Mouse (Mus musculus) activated CD4-positive, CD25-positive, alpha-beta regulatory T cell, adult 4 months (primary cell): ENCODE data around the gene Myh7b. TPM values are rescaled to one million over a fixed set of nuclear protein-coding genes. Genes with fewer than 3 reads are reported as not detected.
"Not testable (repeated sequence)": the region's sequence is repeated elsewhere in the genome, so short reads cannot be mapped to it uniquely, and the experiment has no call there.

ENCODE experiments used
- ATAC-seq: one replicate; pipeline ENCODE4 v1.8.0; 2017
- polyA plus RNA-seq, 2 experiments: library from polyadenylated mRNA; unstranded; fragments of 100-300 nt; shearing (Covaris generic); gene quantifications; one replicate each; pipeline ENCODE4 v1.2.1; 2017

The Myh7b gene
- polyA plus RNA-seq, 2 experiments from 2014 or later, result not detected

- ATAC-seq, result no peak
Observed at GRCm38 (mm10) chr2:155604560-155605235, 6.3 kb upstream of the Myh7b start.

GRCm38 (mm10) chr2:155605236-155605589 lies 5.8 kb upstream of the Myh7b start:
- not testable (repeated sequence) for ATAC-seq

GRCm38 (mm10) chr2:155606360-155606759 lies 4.7 kb upstream of the Myh7b start:
- no peak for ATAC-seq

GRCm38 (mm10) chr2:155611834-155612550 lies 980 bp downstream of the Myh7b start:
- ATAC-seq, result no peak

GRCm38 (mm10) chr2:155613326-155613755 lies 2.3 kb downstream of the Myh7b start:
- peak; percentile 88 for ATAC-seq

GRCm38 (mm10) chr2:155613953-155614352 lies 2.9 kb downstream of the Myh7b start:
- no peak for ATAC-seq

- no peak for ATAC-seq
Observed at GRCm38 (mm10) chr2:155616971-155617370, 6.0 kb downstream of the Myh7b start.

GRCm38 (mm10) chr2:155619817-155620216 lies 8.8 kb downstream of the Myh7b start:
- ATAC-seq, result peak; percentile 72

GRCm38 (mm10) chr2:155622606-155623005 lies 11.6 kb downstream of the Myh7b start:
- no peak for ATAC-seq

- ATAC-seq, result no peak
Observed at GRCm38 (mm10) chr2:155623996-155624395, 13.0 kb downstream of the Myh7b start.

GRCm38 (mm10) chr2:155624730-155625129 lies 13.7 kb downstream of the Myh7b start:
- no peak for ATAC-seq

GRCm38 (mm10) chr2:155626277-155626676 lies 15.3 kb downstream of the Myh7b start:
- no peak for ATAC-seq

GRCm38 (mm10) chr2:155627030-155627738 lies 16.2 kb downstream of the Myh7b start:
- peak; percentile 26 for ATAC-seq

GRCm38 (mm10) chr2:155628112-155628511 lies 17.1 kb downstream of the Myh7b start:
- ATAC-seq, result no peak

GRCm38 (mm10) chr2:155628519-155628918 lies 17.5 kb downstream of the Myh7b start:
- no peak for ATAC-seq

- no peak for ATAC-seq
Observed at GRCm38 (mm10) chr2:155629231-155629661, 18.2 kb downstream of the Myh7b start.

- ATAC-seq, result no peak
Observed at GRCm38 (mm10) chr2:155630153-155630552, 19.1 kb downstream of the Myh7b start.

GRCm38 (mm10) chr2:155630590-155631416 lies 19.8 kb downstream of the Myh7b start:
- ATAC-seq, result no peak

GRCm38 (mm10) chr2:155632138-155632936 lies 21.3 kb downstream of the Myh7b start:
- ATAC-seq, result no peak

GRCm38 (mm10) chr2:155633121-155633520 lies 22.1 kb downstream of the Myh7b start:
- ATAC-seq, result no peak

GRCm38 (mm10) chr2:155633731-155634130 lies 22.7 kb downstream of the Myh7b start:
- ATAC-seq, result no peak

GRCm38 (mm10) chr2:155634562-155634961 lies 23.6 kb downstream of the Myh7b start:
- no peak for ATAC-seq
